Mouse (Mus musculus) liver, postnatal 0 days (tissue): ENCODE measurements around the gene Shroom1. TPM values are rescaled to one million over a fixed set of nuclear protein-coding genes. Genes with fewer than 3 reads are reported as not detected.

Source experiments
- ATAC-seq: fragments of 200-750 bp; cut with Nextera tagmentation; 2 replicates; pipeline ENCODE4 v1.8.0; 2017; ENCODE audit warnings: mild to moderate bottlenecking, moderate library complexity
- DNase-seq: peaks from one replicate; pipeline ENCODE4 v3.0.0-alpha.2; 2016
- H3K27ac ChIP-seq: fragments of 300-500 bp; sonication (generic); 2 replicates; pipeline ENCODE4 v1.5.1; 2014; ENCODE audit warnings: antibody characterized with exemption, moderate library complexity, mild to moderate bottlenecking, low read depth
- H3K27me3 ChIP-seq: fragments of 300-500 bp; sonication (generic); 2 replicates; pipeline ENCODE4 v1.6.1; 2014; ENCODE audit warnings: low read length, control low read depth, mixed read lengths; ENCODE audit not compliant: insufficient read depth
- H3K36me3 ChIP-seq: fragments of 300-500 bp; sonication (generic); replicated peaks from 2 replicates; pipeline ENCODE4 v1.6.1; 2014; ENCODE audit warnings: mild to moderate bottlenecking, control low read depth, low read length, moderate library complexity, mixed read lengths; ENCODE audit not compliant: insufficient read depth
- H3K4me1 ChIP-seq: fragments of 300-500 bp; sonication (generic); 2 replicates; pipeline ENCODE4 v1.6.1; 2014; ENCODE audit warnings: antibody characterized with exemption, mild to moderate bottlenecking, control low read depth; ENCODE audit not compliant: insufficient read depth
- H3K4me2 ChIP-seq: fragments of 300-500 bp; sonication (generic); 2 replicates; pipeline ENCODE4 v1.6.1; 2014; ENCODE audit warnings: low read depth, mild to moderate bottlenecking, low read length, moderate library complexity, mixed read lengths
- H3K4me3 ChIP-seq: fragments of 300-500 bp; sonication (generic); 2 replicates; pipeline ENCODE4 v1.5.1; 2014; ENCODE audit warnings: low read depth, low read length
- H3K9ac ChIP-seq: fragments of 300-500 bp; sonication (generic); replicated peaks from 2 replicates; pipeline ENCODE4 v1.6.1; 2014; ENCODE audit warnings: mild to moderate bottlenecking, moderate library complexity
- H3K9me3 ChIP-seq: fragments of 300-500 bp; sonication (generic); 2 replicates; pipeline ENCODE4 v1.6.1; 2016; ENCODE audit warnings: mild to moderate bottlenecking, control low read depth, low read length, mixed read lengths
- CTCF ChIP-seq: sonication (generic); IDR thresholded peaks from 2 replicates; pipeline ENCODE4 v1.5.1; 2016; ENCODE audit warnings: antibody characterized with exemption, low read depth
- EP300 ChIP-seq: IDR thresholded peaks from 2 replicates; pipeline ENCODE4 v1.6.1; 2016; ENCODE audit warnings: antibody characterized with exemption, low read depth, mild to moderate bottlenecking
- WGBS: fragments of 180-500 bp; shearing (Covaris S2); extraction: QIAGEN DNeasy Blood & Tissue Kit; methylation state at CpG from one replicate; pipeline ENCODE4 v1.1.7; 2014; ENCODE audit not compliant: insufficient replicate concordance; 5-methylcytosine and 5-hydroxymethylcytosine counted together
- polyA plus RNA-seq: library from polyadenylated mRNA; unstranded; fragments of >200 nt; fragmentation: Nextera tagmentation; extraction: Ambion mirVana; gene quantifications from 2 replicates; pipeline ENCODE4 v1.2.1, GENCODE M21; 2015

Gene Shroom1
- 5.5 TPM in 2 replicates for polyA plus RNA-seq

DNA sequence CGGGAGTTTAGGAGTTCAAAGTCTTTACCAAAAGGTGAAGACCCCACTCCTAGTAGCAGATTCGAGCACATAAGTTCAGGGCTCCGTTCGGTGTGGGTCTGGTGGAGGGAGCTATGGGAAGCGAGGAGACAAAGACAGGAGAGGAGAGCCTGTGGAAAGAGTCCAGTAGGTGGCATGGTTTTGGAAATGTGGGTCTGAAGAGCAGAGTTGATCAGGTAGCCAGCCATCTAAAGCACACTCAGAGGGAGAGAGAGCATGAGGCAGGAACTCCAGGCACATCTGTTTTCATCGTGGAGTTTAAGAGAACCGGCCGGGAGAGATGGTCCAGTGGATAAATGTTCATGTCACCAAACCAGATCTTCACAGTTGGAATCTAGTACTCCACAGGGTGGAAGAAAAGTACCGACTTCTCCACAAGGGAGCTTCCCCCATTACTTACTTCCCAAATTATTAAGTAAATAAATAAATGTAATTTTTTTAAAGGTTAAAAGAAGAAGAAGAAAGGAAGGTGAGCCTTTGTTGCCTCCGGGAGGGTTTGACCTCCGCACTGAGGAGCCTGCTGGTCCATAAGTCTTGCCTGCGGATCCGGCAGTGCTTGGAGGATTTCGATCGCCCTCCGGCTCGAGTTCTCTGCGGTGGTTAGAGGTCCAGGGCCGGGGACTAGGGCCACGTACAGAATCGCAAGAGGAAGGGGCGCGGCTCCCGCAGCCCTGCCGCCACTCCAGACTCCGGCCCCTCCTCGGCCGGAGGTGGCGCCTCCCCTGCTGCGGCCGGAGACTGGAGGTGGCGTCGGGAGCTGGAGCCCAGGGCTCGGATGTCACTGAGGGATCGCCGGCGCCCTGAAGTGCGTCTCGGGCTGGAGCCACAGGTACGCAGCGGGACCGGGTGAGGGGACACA lies at the start of gene Shroom1, which contains the start of gene Gm10447:
Shroom1 (plus strand) TSS at position 732 of the 898 bp plus-strand sequence.
Gm10447 (minus strand) TSS at position 637 of the 898 bp plus-strand sequence.
- H3K4me1 ChIP-seq: no peaks in the 10 kb centered on the region
- H3K4me3 ChIP-seq: peak within 1 kb of the TSS; percentile 60
- 5% methylated on average over 42 of the region's 42 CpGs for WGBS
- ATAC-seq (peak; percentile 83), DNase-seq (peak; percentile 70)
- H3K36me3 ChIP-seq: no peaks in the 10 kb centered on the region
- TF ChIP-seq EP300 (no peak), CTCF (peak; percentile 56)
- H3K27me3 ChIP-seq: peaks cover 15% of the 10 kb centered on the region
- H3K27ac ChIP-seq: peak within 1 kb of the TSS; percentile 89
- H3K4me2 ChIP-seq: peak within 1 kb of the TSS; percentile 80
- no peaks in the 10 kb centered on the region for H3K9me3 ChIP-seq
- peak within 1 kb of the TSS; percentile 67 for H3K9ac ChIP-seq

DNA sequence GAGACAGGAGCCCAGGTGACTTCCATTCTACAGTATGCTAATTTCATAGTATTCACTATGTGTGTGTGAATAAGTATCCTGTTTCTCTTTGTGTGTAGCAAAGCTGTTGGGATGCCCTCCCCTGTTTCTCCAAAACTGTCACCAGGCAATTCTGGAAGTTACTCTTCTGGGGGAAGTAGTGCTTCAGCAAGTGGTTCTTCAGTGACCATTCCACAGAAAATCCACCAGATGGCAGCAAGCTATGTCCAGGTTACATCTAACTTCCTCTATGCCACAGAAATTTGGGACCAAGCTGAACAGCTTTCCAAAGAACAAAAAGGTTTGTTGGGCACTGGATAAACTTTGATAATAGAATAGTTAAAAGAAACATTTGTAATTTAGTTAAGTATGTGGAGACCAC lies 45.3 kb upstream of the Shroom1 start:
- TF ChIP-seq EP300 (no peak), CTCF (peak; percentile 75)
- H3K9ac ChIP-seq: no peak overlapping the region
- no peaks in the 10 kb centered on the region for H3K9me3 ChIP-seq
- H3K27ac ChIP-seq: no peak overlapping the region
- DNase-seq: no peak
- H3K4me3 ChIP-seq: no peak overlapping the region
- ATAC-seq: no peak
- H3K27me3 ChIP-seq: no peaks in the 10 kb centered on the region
- H3K36me3 ChIP-seq: peaks cover 75% of the 10 kb centered on the region
- H3K4me1 ChIP-seq: no peaks in the 10 kb centered on the region
- H3K4me2 ChIP-seq: no peak overlapping the region

DNA sequence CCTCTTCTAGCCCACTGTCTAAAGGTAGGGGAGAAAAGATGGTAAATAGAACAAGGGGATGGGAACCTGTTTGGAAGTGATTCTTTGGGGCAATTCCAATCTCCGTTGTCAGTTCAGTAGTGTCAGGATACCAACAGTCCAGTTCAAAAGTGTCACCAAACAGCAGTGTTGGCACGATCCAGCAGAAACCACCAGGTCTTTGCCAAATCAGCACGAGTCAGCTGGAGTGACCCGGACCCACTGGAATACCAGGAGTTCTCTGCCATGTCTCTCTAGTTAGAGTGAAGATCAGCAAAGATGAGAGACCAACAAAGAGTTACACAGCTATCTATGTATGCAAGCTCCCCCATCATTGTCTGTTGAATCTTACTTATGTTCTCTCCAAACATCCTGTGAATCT lies 43.1 kb upstream of the Shroom1 start:
- Histone ChIP-seq H3K4me1 (no peaks in the 10 kb centered on the region), H3K4me3 (no peak overlapping the region), H3K27ac (no peak overlapping the region), H3K9ac (no peak overlapping the region), H3K36me3 (peaks cover 76% of the 10 kb centered on the region), H3K27me3 (no peaks in the 10 kb centered on the region), H3K4me2 (no peak overlapping the region), H3K9me3 (no peaks in the 10 kb centered on the region)
- 81% methylated on average over 4 of the region's 4 CpGs for WGBS
- no peak for ATAC-seq
- TF ChIP-seq CTCF (no peak), EP300 (no peak)
- DNase-seq: no peak

DNA sequence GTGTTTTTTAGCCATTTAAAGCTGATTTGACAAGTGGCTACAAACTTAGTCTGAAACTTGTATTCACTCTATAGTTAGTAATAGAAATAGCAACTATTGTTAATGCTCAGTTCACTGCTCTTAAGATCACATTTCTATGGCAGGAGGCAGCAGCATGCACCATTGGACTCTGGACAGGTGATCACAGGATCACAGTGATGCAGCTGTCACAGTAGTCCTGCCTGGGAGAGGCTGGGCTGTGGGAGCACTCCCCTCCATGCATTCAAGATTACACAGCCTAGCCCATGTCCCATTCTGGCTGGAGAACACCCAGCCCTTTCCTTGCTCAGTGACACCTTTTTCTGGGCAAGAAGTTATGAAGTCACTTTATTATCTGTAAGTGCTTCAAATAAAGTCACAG lies 39.0 kb upstream of the Shroom1 start:
- H3K36me3 ChIP-seq: peaks cover 53% of the 10 kb centered on the region
- ATAC-seq (peak; percentile 35; the same call in 1 of the 2 replicates), DNase-seq (no peak)
- no peaks in the 10 kb centered on the region for H3K27me3 ChIP-seq
- no peak overlapping the region for H3K4me2 ChIP-seq
- TF ChIP-seq EP300 (no peak), CTCF (no peak)
- no peak overlapping the region for H3K9ac ChIP-seq
- H3K27ac ChIP-seq: no peak overlapping the region
- no peaks in the 10 kb centered on the region for H3K4me1 ChIP-seq
- no peak overlapping the region for H3K4me3 ChIP-seq
- no peaks in the 10 kb centered on the region for H3K9me3 ChIP-seq

DNA sequence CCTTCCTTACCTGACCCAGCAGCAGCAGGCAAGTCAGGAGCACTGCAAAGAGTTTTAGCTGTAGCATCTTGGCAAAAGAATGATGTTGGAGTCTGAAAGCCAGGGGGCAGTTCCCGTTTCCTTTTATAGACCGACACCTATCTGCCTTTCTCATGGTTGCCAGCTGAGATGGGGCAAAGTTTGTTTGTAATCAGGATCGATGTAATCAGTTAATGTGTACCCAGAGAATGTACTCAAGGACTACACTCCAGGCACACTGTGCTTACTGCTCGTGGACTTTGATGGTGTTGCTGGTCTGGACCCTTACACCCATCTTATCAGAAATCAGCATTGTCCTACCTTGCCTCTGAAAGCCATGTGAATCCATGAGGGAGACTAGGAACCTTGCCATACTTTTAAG lies 34.0 kb upstream of the Shroom1 start, which contains the start of gene Leap2:
Leap2 (minus strand) TSS at position 135 of the 400 bp plus-strand sequence.
- H3K9me3 ChIP-seq: no peaks in the 10 kb centered on the region
- DNase-seq: peak; percentile 42
- peak within 1 kb of the TSS; percentile 55 for H3K9ac ChIP-seq
- TF ChIP-seq CTCF: peak; percentile 44
- TF ChIP-seq EP300: peak; percentile 63
- H3K4me1 ChIP-seq: 0 out of 2 replicates have a peak, but pooled peaks cover 7% of the 10 kb centered on the region
- H3K36me3 ChIP-seq: peaks cover 16% of the 10 kb centered on the region
- H3K27me3 ChIP-seq: no peaks in the 10 kb centered on the region
- H3K27ac ChIP-seq: peak within 1 kb of the TSS; percentile 87
- H3K4me2 ChIP-seq: peak within 1 kb of the TSS; percentile 59
- peak; percentile 87 for ATAC-seq
- 49% methylated on average over 4 of the region's 4 CpGs for WGBS
- peak within 1 kb of the TSS; percentile 41 for H3K4me3 ChIP-seq

DNA sequence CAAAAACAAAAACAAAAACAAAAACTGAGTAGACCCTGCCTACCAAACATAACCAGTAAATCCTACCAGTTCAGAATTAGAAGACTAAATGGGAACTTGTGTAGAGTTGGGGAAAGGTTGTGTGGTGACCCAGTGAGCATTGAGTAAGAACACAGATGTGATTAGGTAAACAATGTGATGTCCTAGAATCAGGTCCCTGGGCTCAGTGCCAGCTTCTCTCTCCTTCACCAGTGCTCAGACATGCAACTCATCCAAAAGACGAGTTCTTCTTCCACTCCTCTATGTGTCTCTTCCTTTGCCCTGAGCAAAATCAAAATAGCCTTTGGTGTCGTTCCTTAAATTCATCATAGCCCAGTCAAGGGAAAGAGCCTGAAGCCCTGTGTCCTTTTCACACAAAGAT lies 32.2 kb upstream of the Shroom1 start:
- Histone ChIP-seq H3K27me3 (no peaks in the 10 kb centered on the region), H3K27ac (peak overlapping the region; percentile 87), H3K9me3 (no peaks in the 10 kb centered on the region), H3K36me3 (peaks cover 15% of the 10 kb centered on the region), H3K4me2 (no peak overlapping the region), H3K4me1 (peaks cover 14% of the 10 kb centered on the region), H3K9ac (no peak overlapping the region), H3K4me3 (no peak overlapping the region)
- TF ChIP-seq EP300 (no peak), CTCF (no peak)
- DNase-seq (peak; percentile 60), ATAC-seq (no peak)
- WGBS: 54% methylated on average over 2 of the region's 2 CpGs
